Mouse (Mus musculus) inflammation-experienced regulatory T-cells (primary cell): Measurements from ENCODE around the gene Tbc1d9. TPM values are rescaled to one million over a fixed set of nuclear protein-coding genes. Genes with fewer than 3 reads are reported as not detected.

Experiments used
- polyA plus RNA-seq, 2 experiments: library from polyadenylated mRNA; unstranded; fragments of 100-300 nt; shearing (Covaris generic); gene quantifications; one replicate each; pipeline ENCODE4 v1.2.1; 2017

The Tbc1d9 gene
- polyA plus RNA-seq: under 1 TPM; 0.20 to 0.24 TPM

DNA sequence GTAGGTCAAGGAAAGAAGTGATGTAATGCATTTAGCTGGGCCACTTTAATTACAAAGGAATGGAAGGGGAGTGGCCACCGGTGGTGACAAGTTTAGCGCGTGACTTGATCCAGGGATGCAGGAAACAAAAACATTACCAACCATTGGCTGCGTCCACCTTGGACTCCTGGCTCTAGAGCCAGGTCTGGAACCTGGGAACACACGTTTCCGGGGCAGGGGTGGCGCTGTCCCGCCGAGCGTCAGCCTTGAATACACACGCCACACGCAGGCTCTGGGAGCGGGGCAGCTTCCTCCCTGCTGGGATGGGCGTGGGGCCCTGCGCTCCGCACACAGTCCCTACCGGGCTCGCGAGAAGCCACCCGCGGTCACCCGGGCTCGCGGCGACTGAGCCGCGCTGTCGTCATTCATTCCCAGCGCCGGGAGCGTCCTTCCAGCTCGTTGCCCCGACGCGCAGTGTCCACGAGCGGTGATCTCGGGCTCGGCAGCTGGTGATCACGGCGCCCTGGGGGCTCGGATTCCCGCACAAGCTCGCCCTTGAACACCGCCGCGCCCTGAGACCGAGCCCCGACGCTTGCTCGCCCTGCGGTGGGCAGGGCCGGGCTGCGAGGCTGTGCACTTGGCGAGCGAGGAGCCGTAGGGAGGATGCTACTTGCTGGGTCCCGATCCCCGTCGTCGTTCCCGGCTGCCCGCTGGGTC is at the start of gene Tbc1d9:
TSS of gene Tbc1d9 (plus strand) at position 118 of the 696 bp plus-strand sequence.

DNA sequence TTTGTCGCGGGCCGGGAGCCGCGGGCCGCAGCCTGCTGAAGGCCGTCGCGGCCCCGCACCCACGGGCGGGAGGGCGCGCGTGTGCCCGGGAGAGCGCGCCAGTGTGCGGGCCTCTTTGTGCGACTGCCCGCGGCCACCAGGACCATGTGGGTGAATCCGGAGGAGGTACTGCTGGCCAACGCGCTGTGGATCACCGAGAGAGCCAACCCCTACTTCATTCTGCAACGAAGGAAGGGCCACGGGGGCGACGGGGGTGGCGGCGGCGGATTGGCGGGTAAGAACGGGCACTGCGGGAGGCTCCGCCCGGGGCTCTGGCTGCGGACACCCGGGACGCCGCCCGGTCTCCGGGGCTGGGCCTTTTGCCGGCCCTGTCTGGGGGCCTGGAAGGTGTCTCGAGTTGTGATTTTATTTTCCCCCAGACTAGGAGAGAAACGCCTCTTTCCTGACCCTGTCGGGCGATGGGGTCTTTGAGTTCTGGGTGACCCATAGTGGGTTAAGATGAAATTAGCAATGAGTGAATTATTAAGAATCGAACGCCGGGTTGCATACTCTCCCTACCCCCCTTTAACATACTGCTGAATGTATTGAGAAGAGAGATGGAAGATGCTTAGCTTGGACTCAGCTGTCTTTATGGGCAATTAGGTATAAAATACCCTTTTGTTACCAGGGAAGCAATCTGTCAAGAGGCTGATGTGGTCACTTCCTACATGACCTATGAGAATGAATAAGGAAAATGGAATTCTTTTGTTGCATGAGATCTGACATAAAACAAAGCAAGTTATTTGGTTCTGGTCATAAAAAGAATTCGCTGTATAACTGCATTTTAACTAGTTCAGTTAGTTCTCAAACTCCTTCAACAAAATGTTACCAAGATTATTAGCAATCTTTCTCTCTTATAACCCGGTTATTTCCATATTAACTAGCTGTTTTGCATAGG is 1.0 kb downstream of the Tbc1d9 start, which contains the start of gene Gm10645:
TSS of gene Gm10645 (minus strand) at position 240 of the 937 bp plus-strand sequence.

DNA sequence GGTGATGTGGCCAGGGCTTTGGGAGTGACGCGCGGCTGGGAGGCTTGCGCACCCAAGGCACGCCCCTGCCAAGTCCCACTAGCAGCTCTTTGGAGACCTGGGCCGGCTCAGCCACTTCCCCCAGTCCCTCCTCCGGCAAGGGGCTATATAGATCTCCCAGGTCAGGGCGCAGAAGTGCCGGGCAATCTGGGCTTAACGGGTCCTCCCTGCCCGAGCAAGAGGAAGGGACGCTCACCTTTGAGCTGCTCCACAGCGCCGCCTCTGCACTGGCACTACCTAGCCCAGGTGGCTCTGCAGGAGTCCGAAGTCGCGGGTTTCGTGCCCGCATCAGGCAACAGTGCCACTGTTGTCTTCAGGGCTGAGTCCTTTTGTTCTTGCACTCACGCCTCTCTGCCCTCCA is 125.0 kb downstream of the Tbc1d9 start, which contains the start of gene Ucp1:
TSS of gene Ucp1 (plus strand) at position 177 of the 400 bp plus-strand sequence.

Other genes with a start within 250 kb of the Tbc1d9 start
- not detected for gene Gm10645, start 818 bp downstream of the Tbc1d9 start, polyA plus RNA-seq
- under 1 TPM in 1 of 2 experiments, not detected in 1; 0.28 TPM for gene Ucp1, start 125.0 kb downstream of the Tbc1d9 start, polyA plus RNA-seq
- 10 to 100 TPM; 10.1 to 23.1 TPM for gene Elmod2, start 167.1 kb downstream of the Tbc1d9 start, polyA plus RNA-seq
- gene Mgat4d, start 183.1 kb downstream of the Tbc1d9 start, polyA plus RNA-seq: under 1 TPM; 0.12 to 0.93 TPM
- gene Clgn, start 224.5 kb downstream of the Tbc1d9 start, polyA plus RNA-seq: not detected